Mouse (Mus musculus): Measurements from ENCODE around the gene Mettl8.
A peak's percentile ranks its signal among the peaks of the same experiment; 100 is the strongest.

Gene Mettl8

DNA sequence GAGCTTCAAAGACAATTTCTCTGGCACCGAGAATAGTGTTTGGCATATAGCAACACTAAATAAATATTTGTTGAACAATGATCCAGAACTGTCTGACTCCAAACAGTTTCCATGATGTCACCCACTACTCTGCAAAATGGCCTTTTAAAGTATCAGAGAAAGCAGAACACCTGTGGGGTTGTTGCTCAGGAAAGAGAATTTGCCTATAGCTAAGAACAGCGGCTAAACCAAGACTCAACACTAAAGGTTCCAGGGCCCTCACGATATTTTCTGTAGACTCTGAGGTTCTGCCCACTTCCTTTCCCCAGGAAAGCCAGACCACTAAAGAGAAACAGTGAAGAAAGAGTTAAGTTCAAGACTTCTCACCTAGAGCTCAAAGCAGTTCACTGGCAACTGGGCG, 122.4 kb downstream of the Mettl8 start:
- peak; percentile 50 to 56 for DNase-seq (ENCODE audit: low spot score in 2 of 2)

DNA sequence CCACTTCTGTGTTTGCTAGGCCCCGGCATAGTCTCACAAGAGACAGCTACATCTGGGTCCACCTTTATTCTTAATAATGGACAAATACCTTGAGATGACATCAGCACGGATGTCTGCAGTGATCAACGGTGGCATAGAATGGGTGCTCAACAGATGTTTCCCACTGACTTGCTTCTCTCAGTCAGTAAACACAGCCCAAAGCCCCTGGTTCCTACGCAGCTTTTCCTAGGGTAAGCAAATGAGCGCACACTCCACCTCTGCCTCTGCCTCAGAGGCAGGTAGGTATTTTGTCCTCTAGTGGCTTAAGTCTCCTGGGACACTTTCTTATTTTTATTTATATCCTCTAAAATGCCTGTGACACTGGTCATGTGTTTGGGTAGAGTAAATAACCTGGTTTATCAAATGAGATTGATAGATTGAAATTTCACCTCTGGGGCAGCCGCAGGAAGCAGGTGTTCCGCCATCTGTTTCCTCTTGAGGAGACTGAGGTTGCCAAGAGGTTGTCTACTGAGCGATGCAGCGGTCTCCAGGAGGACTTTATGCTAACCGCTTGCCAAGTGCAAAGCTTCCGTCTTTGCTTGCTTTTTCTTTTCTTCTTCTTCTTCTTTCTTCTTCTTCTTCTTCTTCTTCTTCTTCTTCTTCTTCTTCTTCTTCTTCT, 124.6 kb downstream of the Mettl8 start:
- DNase-seq (ENCODE audit: low spot score in 2 of 2), result peak; percentile 70

- peak; percentile 23 to 25 for DNase-seq (ENCODE audit: low spot score in 2 of 2)
These were observed 125.7 kb downstream of the Mettl8 start for GRCm38 (mm10) chr2:70929714-70930113.

DNA sequence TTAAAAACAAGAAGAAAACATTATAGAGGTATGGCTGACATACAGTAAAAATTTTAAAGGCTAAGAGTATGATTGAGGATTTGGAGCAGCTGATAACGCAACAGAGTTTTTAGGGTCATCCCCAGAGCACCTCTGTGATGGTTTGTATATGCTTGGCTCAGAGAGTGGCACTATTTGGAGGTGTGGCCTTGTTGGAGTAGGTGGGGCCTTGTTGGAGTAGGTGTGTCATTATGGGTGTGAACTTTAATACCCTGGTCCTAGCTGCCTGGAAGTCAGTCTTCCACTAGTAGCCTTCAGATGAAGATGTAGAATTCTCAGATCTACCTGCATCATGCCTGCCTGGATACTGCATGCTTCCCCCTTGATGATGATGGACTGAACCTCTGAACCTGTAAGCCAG, 131.3 kb downstream of the Mettl8 start:
- no peak for DNase-seq (ENCODE audit: low spot score in 2 of 2)

- DNase-seq (ENCODE audit: low spot score in 2 of 2), result peak in 1 of 2 experiments; percentile 29
These were observed 132.6 kb downstream of the Mettl8 start for GRCm38 (mm10) chr2:70922814-70923213.

- no peak for DNase-seq (ENCODE audit: low spot score in 2 of 2)
These were observed 134.3 kb downstream of the Mettl8 start for GRCm38 (mm10) chr2:70920937-70921596.

DNA sequence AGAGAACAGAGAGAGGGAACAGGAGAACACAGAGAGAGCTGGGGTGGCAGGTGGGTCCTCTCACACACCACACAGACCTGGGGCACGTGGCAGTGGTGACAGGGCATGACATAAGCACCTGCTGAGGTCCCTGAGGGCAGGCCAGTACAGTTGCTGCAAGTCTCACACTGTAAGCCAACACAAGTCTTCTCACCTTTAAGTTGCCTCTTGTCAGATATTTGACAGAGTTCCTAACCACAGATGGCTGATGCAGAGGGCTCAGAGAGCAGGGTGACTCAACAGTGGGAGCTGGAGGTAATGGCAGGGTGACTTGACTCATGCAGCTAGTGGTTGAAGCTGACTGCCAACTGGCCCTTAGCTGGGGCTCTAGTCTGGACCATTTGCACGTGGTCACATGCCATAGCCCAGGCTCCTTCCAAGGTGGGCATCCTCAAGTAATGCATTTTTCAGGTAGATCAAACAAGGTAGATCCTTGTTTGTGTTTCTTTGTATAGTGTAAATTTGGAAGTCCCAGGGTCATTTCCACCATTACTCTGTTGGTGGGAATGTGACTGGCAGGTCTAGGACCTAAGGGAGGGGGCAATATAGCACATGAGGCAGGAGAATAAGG, 135.4 kb downstream of the Mettl8 start:
- peak; percentile 56 to 74 for DNase-seq (ENCODE audit: low spot score in 2 of 2)

GRCm38 (mm10) chr2:70918516-70918915, 136.9 kb downstream of the Mettl8 start:
- no peak for DNase-seq (ENCODE audit: low spot score in 2 of 2)

All from thymus, postnatal 10 days (tissue).